Mouse (Mus musculus) liver, adult 2 months (tissue): ENCODE measurements around the gene Dlgap1.

ENCODE experiments used
- CTCF ChIP-seq: fragments of 200-500 bp; IDR thresholded peaks from 2 replicates; pipeline ENCODE4 v1.5.1; 2011; ENCODE audit warnings: low read depth, low read length, control low read depth
- POLR2A ChIP-seq: fragments of 200-500 bp; IDR thresholded peaks from 2 replicates; pipeline ENCODE4 v1.6.1; 2011; ENCODE audit warnings: low read length, control low read depth; ENCODE audit not compliant: insufficient read depth; ENCODE audit errors: extremely low read depth

DNA sequence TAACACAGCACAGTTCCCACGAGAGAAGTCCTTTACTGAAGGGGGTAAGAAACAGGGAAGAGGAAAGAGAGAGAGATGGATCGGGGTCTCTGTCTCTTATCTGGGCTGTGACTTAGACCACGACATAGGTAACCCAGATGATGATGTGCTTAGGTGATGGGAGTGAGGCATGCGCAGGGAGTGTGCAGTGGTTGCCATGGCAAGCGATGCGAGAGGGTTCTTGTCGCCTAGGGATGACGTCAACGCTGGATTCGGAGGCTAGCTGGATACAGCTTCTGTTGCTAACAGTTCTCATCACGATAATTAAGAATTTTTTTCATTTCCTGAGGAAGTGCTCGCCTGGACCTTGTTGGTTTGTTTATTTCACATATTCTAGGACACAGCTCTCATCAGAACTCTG, 857.4 kb downstream of the Dlgap1 start:
- no peak for TF ChIP-seq CTCF
- no peak for TF ChIP-seq POLR2A
